In the genomic region with DNA sequence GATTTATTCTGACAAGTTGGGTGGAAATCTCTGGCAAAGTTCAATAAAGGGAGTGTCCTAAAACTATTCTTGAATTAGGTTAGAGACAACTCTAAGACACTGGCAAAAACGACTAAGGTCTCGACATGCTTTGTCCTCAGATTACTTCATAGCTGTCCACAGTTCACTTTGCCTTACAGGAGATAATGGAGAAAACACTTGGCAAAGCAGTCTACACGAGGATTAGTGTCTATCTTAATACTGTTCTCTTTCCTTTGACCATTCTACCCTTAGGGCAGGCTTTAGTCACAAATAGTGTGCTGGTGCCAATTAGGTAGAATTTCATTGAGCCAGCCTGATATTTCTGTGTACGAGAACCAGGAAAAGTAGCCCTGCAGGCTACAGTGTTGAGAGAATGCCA, we compare ENCODE assay signal across 16 mouse cellular contexts. TPM values are rescaled to one million over a fixed set of nuclear protein-coding genes. Genes with fewer than 3 reads are reported as not detected.
A peak's percentile ranks its signal among the peaks of the same experiment; 100 is the strongest.
DNase-seq lines count a peak whose midpoint lies in the region; ATAC-seq and TF ChIP-seq lines count a peak whose summit lies in the region.
"Had no signal": no experiment of that assay in that cellular context is flagged by ENCODE, and none has a peak within 500 bp of the region (broad histone marks: within the 10 kb centered on the region; RNA-seq: fewer than 3 reads in every experiment).

No protein-coding gene starts in this region.

- peaks cover 0 to 41% of the 10 kb centered on the region in 2 experiments; a peak in 3 of 4 replicates for H3K4me1 ChIP-seq in heart, embryonic 14.5 days (ENCODE audit: control insufficient read depth in 2 of 2, insufficient read depth in 2 of 2, low read length in 2 of 2)
- peaks cover 33% of the 10 kb centered on the region for H3K4me1 ChIP-seq in liver, postnatal 0 days (ENCODE audit: insufficient read depth)
- H3K4me1 ChIP-seq in liver, embryonic 12.5 days, result peaks cover 40% of the 10 kb centered on the region
- H3K4me1 ChIP-seq in brown adipose tissue, adult 24 weeks (ENCODE audit: control insufficient read depth, insufficient read depth, insufficient read length, low read length), result peaks cover 8% of the 10 kb centered on the region
- H3K4me1 ChIP-seq: intestine, embryonic 15.5 days had no signal

- no peaks in the 10 kb centered on the region for H3K27me3 ChIP-seq in heart, embryonic 14.5 days (ENCODE audit: control insufficient read depth, insufficient read depth, low read length)
- no peaks in the 10 kb centered on the region for H3K27me3 ChIP-seq in liver, postnatal 0 days (ENCODE audit: insufficient read depth, low read length)
- H3K27me3 ChIP-seq in liver, embryonic 12.5 days (replicated peaks), result no peaks in the 10 kb centered on the region
- no peaks in the 10 kb centered on the region for H3K27me3 ChIP-seq in Patski
- H3K27me3 ChIP-seq: intestine, embryonic 15.5 days; neural tube, embryonic 13.5 days had no signal

- POLR2A ChIA-PET in Patski (lab: Charles Lee), result interaction anchor here (1.0 kb wide), 1 partner anchor 53 kb away, joined by 7 read pairs; no protein-coding TSS in a partner anchor

- in situ Hi-C loops in Patski (cut with MboI; ENCODE audit: low pct_unique_long_range_greater_than_20kb), result no loop called here

- no peak for TF ChIP-seq CTCF in liver, postnatal 0 days (IDR thresholded peaks at IDR 0.05; ENCODE audit: low read depth)
- no peak for TF ChIP-seq CTCF in Patski (IDR thresholded peaks at IDR 0.05)

- no peak for TF ChIP-seq EP300 in liver, postnatal 0 days (IDR thresholded peaks at IDR 0.05; ENCODE audit: low read depth)

- ATAC-seq in heart, embryonic 14.5 days (ENCODE audit: insufficient number of reproducible peaks, insufficient read depth, low FRiP score, low read depth), result no peak
- ATAC-seq in liver, postnatal 0 days, result no peak
- ATAC-seq in liver, embryonic 12.5 days, result no peak
- ATAC-seq in Patski, result peak; percentile 60
- ATAC-seq in frontal cortex, adult (ENCODE audit: low TSS enrichment), result no peak
- ATAC-seq: intestine, embryonic 15.5 days had no signal

- H3K9ac ChIP-seq in heart, embryonic 14.5 days (ENCODE audit: low read length), result no peak overlapping the region
- no peak overlapping the region for H3K9ac ChIP-seq in liver, postnatal 0 days (replicated peaks)
- H3K9ac ChIP-seq in liver, embryonic 12.5 days, result no peak overlapping the region
- H3K9ac ChIP-seq: intestine, embryonic 15.5 days; neural tube, embryonic 13.5 days had no signal

- CTCF ChIA-PET in Patski (lab: Charles Lee), result interaction anchor here (0.8 to 1.2 kb wide), 3 partner anchors 12 to 222 kb away, joined by 3 read pairs; no protein-coding TSS in a partner anchor

- 12% methylated on average over 4 of the region's 4 CpGs for WGBS in heart, embryonic 14.5 days
- WGBS in liver, postnatal 0 days (ENCODE audit: insufficient replicate concordance), result 47% methylated on average over 4 of the region's 4 CpGs
- 53% methylated on average over 4 of the region's 4 CpGs for WGBS in liver, embryonic 12.5 days (ENCODE audit: insufficient replicate concordance)

- no peak overlapping the region for H3K4me3 ChIP-seq in heart, embryonic 14.5 days (ENCODE audit: control insufficient read depth in 1 of 2, insufficient read depth in 1 of 2, low read depth in 1 of 2, low read length in 2 of 2)
- no peak overlapping the region for H3K4me3 ChIP-seq in liver, postnatal 0 days (ENCODE audit: low read depth, low read length)
- no peak overlapping the region for H3K4me3 ChIP-seq in liver, embryonic 12.5 days
- H3K4me3 ChIP-seq in brown adipose tissue, adult 24 weeks (ENCODE audit: insufficient read depth, low read depth, low read length), result no peak overlapping the region
- H3K4me3 ChIP-seq: intestine, embryonic 15.5 days; neural tube, embryonic 13.5 days had no signal

- H3K36me3 ChIP-seq in heart, embryonic 14.5 days (ENCODE audit: control insufficient read depth, insufficient read depth, low read length), result no peaks in the 10 kb centered on the region
- H3K36me3 ChIP-seq in liver, postnatal 0 days (replicated peaks; ENCODE audit: insufficient read depth, low read length), result no peaks in the 10 kb centered on the region
- no peaks in the 10 kb centered on the region for H3K36me3 ChIP-seq in liver, embryonic 12.5 days
- H3K36me3 ChIP-seq: intestine, embryonic 15.5 days; neural tube, embryonic 13.5 days had no signal

- H3K9me3 ChIP-seq in heart, embryonic 14.5 days (ENCODE audit: control insufficient read depth, low read length), result no peaks in the 10 kb centered on the region
- no peaks in the 10 kb centered on the region for H3K9me3 ChIP-seq in liver, postnatal 0 days (ENCODE audit: low read length)
- H3K9me3 ChIP-seq in liver, embryonic 12.5 days (replicated peaks), result no peaks in the 10 kb centered on the region
- H3K9me3 ChIP-seq: intestine, embryonic 15.5 days; neural tube, embryonic 13.5 days had no signal

- no peak for DNase-seq in heart, postnatal 4 days
- DNase-seq in liver, postnatal 0 days, result no peak
- DNase-seq in Patski (ENCODE audit: low read depth, low spot score), result no peak
- DNase-seq: adrenal gland, adult 2 months; cerebellum, adult 9-11 months; embryo, embryonic 11 days; gastrocnemius, postnatal 14 days; kidney, postnatal 4 days; lung, postnatal 14 days; thymus, postnatal 14 days had no signal

- peak overlapping the region; percentile 53 to 72; a peak in 3 of 4 replicates for H3K27ac ChIP-seq in heart, embryonic 14.5 days (replicated peaks in 1 of 2; ENCODE audit: control insufficient read depth in 1 of 2, insufficient read depth in 1 of 2, low read depth in 2 of 2, low read length in 2 of 2)
- peak overlapping the region; percentile 55; the same call in 1 of the 2 replicates for H3K27ac ChIP-seq in liver, postnatal 0 days (ENCODE audit: low read depth)
- no peak overlapping the region for H3K27ac ChIP-seq in liver, embryonic 12.5 days
- H3K27ac ChIP-seq in brown adipose tissue, adult 24 weeks (replicated peaks; ENCODE audit: low read depth, low read length), result peak overlapping the region; percentile 60; the same call in 1 of the 2 replicates
- H3K27ac ChIP-seq: intestine, embryonic 15.5 days; neural tube, embryonic 13.5 days had no signal

- peak overlapping the region; percentile 26 for H3K4me2 ChIP-seq in heart, embryonic 14.5 days (ENCODE audit: low read length)
- no peak overlapping the region for H3K4me2 ChIP-seq in liver, postnatal 0 days (ENCODE audit: low read depth, low read length)
- H3K4me2 ChIP-seq in liver, embryonic 12.5 days, result no peak overlapping the region
- H3K4me2 ChIP-seq: intestine, embryonic 15.5 days; neural tube, embryonic 13.5 days had no signal

RNA-seq across cellular contexts. Expression of a gene that starts 22.5 kb away (rescaled TPM):
- 15.6 and 18.1 TPM in 2 replicates for polyA plus RNA-seq in heart, embryonic 14.5 days (2014; fragmentation: Nextera tagmentation; extraction: Ambion mirVana)
- 100 to 1,000 TPM; 134 to 135 TPM for total RNA-seq in heart, postnatal 4 days (2021)
- 2.4 and 3.1 TPM in 2 replicates for polyA plus RNA-seq in liver, postnatal 0 days (2015; fragmentation: Nextera tagmentation; extraction: Ambion mirVana)
- polyA plus RNA-seq in liver, embryonic 12.5 days (2016; fragmentation: Nextera tagmentation; extraction: Ambion mirVana), result 3.8 and 4.2 TPM in 2 replicates
- polyA plus RNA-seq in Patski (2021), result 34.8 TPM
- polyA plus RNA-seq in brown adipose tissue, adult 24 weeks (2012; ENCODE audit: insufficient read depth, insufficient read length, missing spikeins), result 23.2 and 29.8 TPM in 2 replicates
